Mouse (Mus musculus) lung, adult 2 months (tissue): ENCODE results near the gene Slc37a2.

Experiments used
- CTCF ChIP-seq: fragments of 200-500 bp; IDR thresholded peaks from 2 replicates; pipeline ENCODE4 v1.5.1; 2011; ENCODE audit warnings: mild to moderate bottlenecking, low read length, control low read depth; ENCODE audit not compliant: insufficient read depth
- POLR2A ChIP-seq: fragments of 200-500 bp; IDR thresholded peaks from 2 replicates; pipeline ENCODE4 v1.6.1; 2011; ENCODE audit warnings: low read depth, mild to moderate bottlenecking, control low read depth, low read length, borderline replicate concordance; ENCODE audit errors: extremely low read depth

DNA sequence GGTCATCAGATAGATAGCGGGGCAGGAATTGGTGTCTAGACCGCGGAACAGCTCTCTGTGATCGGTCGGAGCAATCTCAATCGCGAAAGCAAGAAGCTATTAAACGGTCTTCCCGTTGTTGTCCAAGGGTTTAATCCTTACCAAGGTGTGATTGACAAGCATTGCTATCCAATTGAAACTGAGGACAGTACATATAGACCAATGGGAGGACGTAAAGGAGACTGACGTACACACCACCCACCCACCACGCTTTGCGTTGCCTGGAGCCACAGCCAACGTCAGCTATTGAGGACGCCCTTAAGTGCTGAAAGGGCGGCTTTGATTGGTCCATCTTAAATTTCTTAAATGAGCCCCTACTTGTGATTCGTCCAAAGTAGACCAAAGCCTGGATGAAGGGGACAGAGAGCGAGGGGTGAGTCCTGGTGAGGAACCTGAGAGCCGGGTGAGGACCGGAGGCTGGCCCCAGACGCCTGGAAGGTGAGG, 47.6 kb downstream of the Slc37a2 start, which contains the start of gene Tmem218:
- no peak for TF ChIP-seq CTCF
- peak; percentile 58; the same call in 1 of the 2 replicates for TF ChIP-seq POLR2A
